Mouse (Mus musculus) small intestine, adult 2 months (tissue): Measurements from ENCODE around the gene Slc25a47.

Source experiments
- CTCF ChIP-seq: fragments of 200-500 bp; IDR thresholded peaks from 2 replicates; pipeline ENCODE4 v1.5.1; 2012; ENCODE audit warnings: low read depth, mild to moderate bottlenecking, control low read depth, inconsistent platforms, low read length, moderate library complexity, mixed read lengths; ENCODE audit not compliant: insufficient replicate concordance, insufficient read length; ENCODE audit errors: extremely low read depth
- POLR2A ChIP-seq: fragments of 200-500 bp; IDR thresholded peaks from 2 replicates; pipeline ENCODE4 v1.6.1; 2012; ENCODE audit warnings: low read depth, mild to moderate bottlenecking, control low read depth, inconsistent platforms, low read length, moderate library complexity

DNA sequence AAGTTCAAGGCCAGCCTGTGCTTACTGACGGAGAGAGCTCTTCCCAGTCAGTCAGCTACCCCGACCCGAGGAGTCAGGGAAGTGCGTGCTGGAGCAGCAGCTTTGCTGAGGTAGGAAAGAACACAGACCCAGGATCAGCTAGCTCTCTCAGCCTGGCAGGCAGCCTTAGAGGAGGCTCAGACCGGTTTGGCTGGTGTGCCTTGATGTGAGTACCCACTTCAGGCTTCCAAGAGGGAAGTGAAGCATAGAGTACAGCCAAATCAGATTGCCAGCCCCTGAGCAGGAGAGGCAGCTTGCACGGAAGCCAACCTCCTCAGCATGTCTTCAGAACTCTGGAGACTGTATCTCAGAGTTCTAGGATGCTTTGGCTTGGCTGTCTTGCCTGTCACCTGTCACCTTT, 5.3 kb downstream of the Slc25a47 start:
- no peak for TF ChIP-seq POLR2A
- no peak for TF ChIP-seq CTCF
